Mouse (Mus musculus) E14TG2a.4 (cell line): Measurements from ENCODE around the gene Usp48.

ENCODE experiments used
- CTCF ChIP-seq: conservative IDR thresholded peaks from 2 replicates; pipeline ENCODE4 v1.5.1; 2014; ENCODE audit warnings: low read length
- NANOG ChIP-seq: IDR thresholded peaks from 2 replicates; pipeline ENCODE4 v1.6.1; 2014; ENCODE audit warnings: borderline replicate concordance, low read length, mixed read lengths
- POU5F1 ChIP-seq: IDR thresholded peaks from 2 replicates; pipeline ENCODE4 v1.6.1; 2014; ENCODE audit warnings: low read length, borderline replicate concordance

DNA sequence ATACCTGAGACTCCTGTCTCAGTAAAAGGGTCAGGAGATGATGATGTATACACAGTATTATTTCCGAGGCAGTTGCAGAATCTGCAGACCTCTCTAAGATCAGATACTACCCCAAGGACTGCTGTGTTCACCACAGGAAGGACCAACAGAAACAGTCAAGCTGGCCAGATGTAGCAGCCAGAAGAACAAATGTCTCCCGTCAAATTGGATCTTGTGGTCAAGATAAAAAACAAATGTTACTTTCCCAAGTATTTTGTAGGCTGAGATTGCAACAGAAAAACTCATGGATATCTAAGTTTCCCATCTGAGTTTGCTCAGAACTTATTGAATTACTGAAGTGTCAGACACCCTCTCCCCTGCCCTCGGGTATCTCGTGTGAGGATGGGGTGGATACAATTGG, 13.8 kb upstream of the Usp48 start:
- TF ChIP-seq CTCF (no peak), NANOG (no peak), POU5F1 (no peak)
